Mouse (Mus musculus): Measurements from ENCODE around the gene Smco4.
A peak's percentile ranks its signal among the peaks of the same experiment; 100 is the strongest.

The Smco4 gene

DNA sequence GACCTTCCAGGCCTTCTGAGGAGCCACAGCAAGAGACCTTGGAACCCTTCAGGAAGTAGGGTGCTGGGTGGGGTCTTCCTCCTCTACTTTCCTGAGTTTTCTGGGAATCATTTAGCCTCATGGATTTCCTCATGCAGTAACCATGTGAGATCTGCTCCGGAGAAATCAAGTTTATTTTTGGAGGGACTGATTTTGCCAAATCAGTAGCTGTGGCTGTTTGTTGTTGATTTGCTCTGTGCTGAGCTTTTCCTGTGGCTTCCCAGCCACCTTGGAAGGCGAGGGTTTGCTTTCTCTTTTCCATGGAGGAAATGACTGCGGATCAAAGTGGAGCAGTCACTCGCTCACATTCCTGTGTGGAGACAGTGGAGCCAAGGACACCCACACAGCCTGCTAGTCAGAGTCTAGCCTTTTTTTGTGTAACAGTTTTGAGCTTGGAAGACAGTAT is 14.2 kb downstream of the Smco4 start:
- DNase-seq (ENCODE audit: low spot score) = no peak

- DNase-seq (ENCODE audit: low spot score) = no peak
These were observed 16.1 kb downstream of the Smco4 start for GRCm38 (mm10) chr9:15509363-15509762.

DNA sequence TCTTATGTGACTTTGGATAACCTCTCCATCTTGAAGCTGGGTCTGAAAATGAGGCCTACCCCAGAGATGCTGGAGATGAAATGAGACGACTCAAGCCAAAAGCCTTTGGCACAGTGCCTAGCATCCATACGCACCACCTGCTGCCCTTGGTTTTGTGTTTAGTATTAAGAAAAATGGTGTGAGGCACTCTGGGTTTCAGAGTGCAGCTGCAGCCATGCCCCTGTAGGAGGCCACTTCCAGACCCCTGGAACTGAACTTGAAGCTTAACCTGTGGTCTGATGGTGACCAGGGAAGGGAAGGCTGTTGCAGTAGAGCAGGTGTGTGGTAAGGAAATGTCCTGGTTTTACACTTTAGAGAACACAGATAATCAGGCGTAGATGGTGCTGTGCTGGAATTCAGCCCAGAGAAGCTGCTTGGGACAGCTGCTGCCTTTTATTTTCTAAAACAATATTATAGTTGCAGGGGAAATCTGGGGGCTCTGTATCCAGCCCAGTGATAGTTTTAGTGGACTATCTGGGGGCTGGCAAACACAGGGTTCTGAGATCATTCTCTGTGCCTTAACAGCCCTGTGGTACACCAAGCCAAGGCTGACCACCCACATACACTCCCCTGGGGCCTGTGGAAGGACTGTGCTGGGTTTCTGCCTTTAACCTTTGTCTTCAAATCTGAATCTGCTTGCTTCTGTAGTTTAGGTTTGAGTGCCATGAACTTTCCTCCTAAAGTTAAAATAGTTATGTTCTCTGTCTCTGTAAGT is 17.5 kb downstream of the Smco4 start:
- no peak for DNase-seq (ENCODE audit: low spot score)

DNA sequence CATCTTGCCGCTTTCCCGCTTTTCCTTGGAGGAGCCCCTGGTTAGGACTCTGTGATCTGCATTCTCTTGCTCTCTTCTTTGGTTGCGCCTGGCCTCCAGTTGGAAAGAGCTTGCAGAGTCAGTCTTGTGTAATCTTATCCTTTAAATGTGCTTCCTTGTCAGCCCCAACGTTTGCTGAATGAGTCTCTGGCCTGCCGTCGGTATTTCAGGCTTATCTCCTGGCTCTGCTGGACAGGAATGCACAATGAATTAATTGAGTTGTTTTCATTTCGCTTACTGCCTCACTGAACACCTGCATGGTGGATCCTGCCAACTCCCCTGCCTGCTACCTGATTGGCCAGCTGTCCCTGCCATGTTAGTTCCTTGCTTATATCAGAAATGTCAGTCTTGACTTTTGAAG is 19.7 kb downstream of the Smco4 start:
- DNase-seq (ENCODE audit: low spot score) = no peak

GRCm38 (mm10) chr9:15516007-15516406 is 22.8 kb downstream of the Smco4 start:
- no peak for DNase-seq (ENCODE audit: low spot score)

DNA sequence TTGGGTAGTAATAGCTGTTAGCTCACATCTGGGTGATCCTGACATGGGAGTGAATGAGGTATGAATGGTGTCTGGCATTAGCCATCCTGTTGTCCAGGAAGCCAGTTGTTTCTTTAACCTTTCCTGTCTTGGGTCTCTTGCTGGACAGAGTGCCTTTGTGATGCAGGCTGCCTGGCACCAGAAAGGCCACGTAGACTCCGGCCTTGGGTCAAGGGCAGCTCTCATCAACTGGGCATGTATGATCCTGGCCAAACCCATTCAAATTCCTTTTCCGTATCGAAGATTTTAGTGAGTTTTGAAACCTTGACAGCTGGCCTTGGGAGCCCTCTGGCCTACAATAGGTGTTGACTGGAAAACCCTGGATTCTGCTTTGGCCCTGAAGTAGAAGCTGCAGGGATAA is 24.7 kb downstream of the Smco4 start:
- no peak for DNase-seq (ENCODE audit: low spot score)

DNA sequence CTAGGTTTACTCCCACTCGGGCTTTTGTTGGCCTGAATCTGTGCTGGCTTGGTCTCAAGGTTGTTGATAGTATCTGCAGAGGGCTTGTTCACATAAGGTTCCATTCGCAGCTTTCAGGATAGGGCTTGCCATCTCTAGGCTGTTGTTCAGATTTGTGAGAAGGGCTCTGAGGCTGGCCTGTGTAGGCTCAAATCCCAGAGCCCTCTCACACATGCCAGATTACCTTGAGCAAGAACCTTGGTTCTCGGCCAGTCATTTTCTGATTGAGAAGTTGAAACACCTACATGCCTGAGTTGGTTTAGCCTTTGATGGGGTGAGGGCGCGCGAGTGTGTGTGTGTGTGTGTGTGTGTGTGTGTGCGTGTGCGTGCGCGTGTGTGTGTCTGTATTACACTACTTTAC is 29.1 kb downstream of the Smco4 start:
- no peak for DNase-seq (ENCODE audit: low spot score)

GRCm38 (mm10) chr9:15522887-15523286 is 29.7 kb downstream of the Smco4 start:
- DNase-seq (ENCODE audit: low spot score) = no peak

DNA sequence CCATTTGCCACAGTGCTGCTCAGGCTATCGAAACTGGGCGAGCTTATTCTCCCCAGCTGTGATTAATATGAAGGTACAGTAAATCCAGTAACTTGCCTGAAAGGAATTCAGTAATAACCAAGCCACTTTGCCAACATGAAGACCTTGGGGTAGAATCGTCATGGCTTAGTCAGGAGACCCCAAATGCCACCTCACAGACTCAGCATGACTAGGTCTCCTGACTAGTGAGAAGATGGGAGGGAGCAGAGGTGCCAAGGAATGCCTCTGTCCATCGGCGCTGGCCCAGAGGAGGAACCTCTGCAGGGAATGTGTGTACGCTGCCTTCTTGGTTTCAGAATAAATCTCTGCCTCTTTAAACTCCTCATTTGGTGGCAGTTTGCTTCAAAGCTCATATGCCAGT is 30.4 kb downstream of the Smco4 start:
- no peak for DNase-seq (ENCODE audit: low spot score)

GRCm38 (mm10) chr9:15525246-15525645 is 32.0 kb downstream of the Smco4 start:
- no peak for DNase-seq (ENCODE audit: low spot score)

GRCm38 (mm10) chr9:15526539-15526938 is 33.3 kb downstream of the Smco4 start:
- no peak for DNase-seq (ENCODE audit: low spot score)

DNA sequence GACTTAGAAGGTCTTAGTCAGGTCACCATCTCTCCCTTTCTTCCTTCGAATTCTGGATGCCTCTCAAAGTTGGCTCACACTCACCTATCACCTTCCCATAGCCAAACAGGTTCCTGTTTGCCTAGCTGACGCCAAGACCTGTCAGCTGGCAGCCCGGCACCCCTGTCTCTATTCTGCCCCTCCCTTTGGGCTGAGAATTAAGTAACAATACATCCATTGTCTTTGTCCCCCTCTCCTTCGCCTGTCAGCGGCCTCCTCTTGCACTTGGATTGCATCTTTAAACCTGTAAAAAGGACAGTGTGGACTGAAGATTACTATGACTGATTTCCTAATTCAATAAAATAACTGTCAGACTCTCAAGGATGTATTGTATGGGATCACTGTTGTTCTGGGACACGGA is 34.6 kb downstream of the Smco4 start:
- no peak for DNase-seq (ENCODE audit: low spot score)

DNA sequence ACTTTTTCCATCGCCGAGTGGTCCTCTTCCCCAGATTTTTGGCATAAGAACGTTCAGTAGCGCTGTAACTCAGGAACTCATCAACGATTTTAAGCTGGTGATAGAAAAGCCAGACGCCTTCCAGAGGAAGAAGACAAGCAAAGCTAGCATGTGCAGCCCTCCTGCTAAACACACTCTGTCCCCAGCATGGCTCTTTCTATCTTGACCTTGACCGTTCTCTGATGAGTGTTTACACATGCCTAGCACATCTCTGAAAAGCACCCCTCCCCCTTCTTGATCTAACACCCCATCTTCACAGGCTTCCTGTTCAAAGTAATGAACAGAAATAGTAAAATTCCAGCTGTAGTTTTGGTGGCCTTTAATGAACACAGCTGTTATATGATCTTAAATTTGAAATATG is 35.1 kb downstream of the Smco4 start:
- no peak for DNase-seq (ENCODE audit: low spot score)

DNA sequence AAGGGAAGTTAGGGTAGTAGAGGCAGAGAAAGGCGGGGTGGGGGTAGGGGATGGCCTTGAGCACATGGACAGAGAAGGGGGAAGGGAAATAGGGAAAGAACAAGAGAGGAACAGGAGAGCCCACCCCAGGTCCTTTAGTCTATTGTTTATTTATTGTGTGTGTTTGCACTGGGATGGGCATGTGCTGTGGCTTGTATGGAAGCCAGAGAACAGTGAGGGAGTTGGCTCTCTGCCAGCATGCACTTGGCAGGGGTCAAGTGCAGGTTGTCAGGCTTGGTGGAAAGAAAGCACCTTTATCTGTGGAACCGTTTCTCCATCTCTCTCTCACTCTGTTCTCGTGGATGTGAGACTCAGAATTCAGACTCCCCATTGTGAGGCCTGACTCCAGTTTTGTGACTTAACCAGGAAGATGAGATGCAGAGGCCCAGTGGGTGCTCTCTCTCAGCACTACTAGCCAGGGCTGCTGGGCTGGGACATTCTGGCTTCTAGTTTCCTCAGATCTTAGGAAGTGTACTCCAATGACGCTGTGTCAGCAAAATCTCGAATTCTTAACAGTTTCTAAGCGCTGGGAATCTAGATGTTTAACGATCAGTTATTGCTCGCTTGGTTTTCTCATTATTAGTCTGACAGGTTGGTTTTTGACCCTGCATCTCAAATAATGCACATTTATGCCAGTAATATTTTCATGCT is 36.2 kb downstream of the Smco4 start:
- peak; percentile 77 for DNase-seq (ENCODE audit: low spot score)

- no peak for DNase-seq (ENCODE audit: low spot score)
These were observed 36.7 kb downstream of the Smco4 start for GRCm38 (mm10) chr9:15529965-15530320.

DNA sequence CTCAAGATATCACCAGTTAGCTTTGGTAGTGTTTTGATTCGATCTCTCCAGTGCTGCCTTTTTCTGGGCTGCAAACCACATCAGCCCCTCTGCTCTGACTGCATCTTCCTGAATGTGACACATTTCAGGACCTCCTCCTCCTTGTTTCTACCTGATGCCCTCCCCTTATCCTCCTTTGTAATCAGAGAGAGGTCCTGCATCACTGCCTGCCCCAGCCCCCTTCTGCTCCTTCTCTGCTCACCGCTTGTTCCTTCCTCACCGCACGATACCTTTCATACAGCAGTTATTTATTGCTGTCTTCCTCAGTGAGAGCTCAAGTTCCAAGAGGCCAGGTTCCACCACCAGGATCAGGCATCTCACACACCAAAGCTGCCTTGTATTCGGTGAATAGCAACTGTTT is 38.0 kb downstream of the Smco4 start:
- no peak for DNase-seq (ENCODE audit: low spot score)

- no peak for DNase-seq (ENCODE audit: low spot score)
These were observed 40.3 kb downstream of the Smco4 start for GRCm38 (mm10) chr9:15533336-15534070.

GRCm38 (mm10) chr9:15534110-15534509 is 40.9 kb downstream of the Smco4 start:
- no peak for DNase-seq (ENCODE audit: low spot score)

- no peak for DNase-seq (ENCODE audit: low spot score)
These were observed 42.2 kb downstream of the Smco4 start for GRCm38 (mm10) chr9:15535418-15535817.

- DNase-seq (ENCODE audit: low spot score) = no peak
These were observed 43.7 kb downstream of the Smco4 start for GRCm38 (mm10) chr9:15536861-15537426.

- no peak for DNase-seq (ENCODE audit: low spot score)
These were observed 44.3 kb downstream of the Smco4 start for GRCm38 (mm10) chr9:15537455-15538048.

GRCm38 (mm10) chr9:15538979-15539533 is 45.8 kb downstream of the Smco4 start:
- no peak for DNase-seq (ENCODE audit: low spot score)
